Mouse (Mus musculus) spleen, adult 12 weeks (tissue): ENCODE measurements around the gene Antxr1.

Experiments used
- DNase-seq: peaks from one replicate; pipeline ENCODE4 v3.0.0; 2022; ENCODE audit warnings: low spot score

Antxr1 gene

GRCm38 (mm10) chr6:87292911-87293851 lies 42.4 kb downstream of the Antxr1 start:
- no peak for DNase-seq

GRCm38 (mm10) chr6:87287251-87287650 lies 48.4 kb downstream of the Antxr1 start:
- no peak for DNase-seq

- no peak for DNase-seq
Measured at GRCm38 (mm10) chr6:87285365-87285749, 50.3 kb downstream of the Antxr1 start.

GRCm38 (mm10) chr6:87284716-87285364 lies 50.8 kb downstream of the Antxr1 start:
- no peak for DNase-seq

GRCm38 (mm10) chr6:87282346-87282781 lies 53.3 kb downstream of the Antxr1 start:
- no peak for DNase-seq

GRCm38 (mm10) chr6:87281771-87282170 lies 53.9 kb downstream of the Antxr1 start:
- no peak for DNase-seq

- no peak for DNase-seq
Measured at GRCm38 (mm10) chr6:87278151-87278550, 57.5 kb downstream of the Antxr1 start.

- DNase-seq, result no peak
Measured at GRCm38 (mm10) chr6:87277527-87277926, 58.1 kb downstream of the Antxr1 start.

GRCm38 (mm10) chr6:87276941-87277340 lies 58.7 kb downstream of the Antxr1 start:
- no peak for DNase-seq

GRCm38 (mm10) chr6:87274779-87275178 lies 60.8 kb downstream of the Antxr1 start:
- DNase-seq, result no peak

- no peak for DNase-seq
Measured at GRCm38 (mm10) chr6:87273791-87274190, 61.8 kb downstream of the Antxr1 start.

- no peak for DNase-seq
Measured at GRCm38 (mm10) chr6:87273141-87273540, 62.5 kb downstream of the Antxr1 start.

GRCm38 (mm10) chr6:87272202-87272601 lies 63.4 kb downstream of the Antxr1 start:
- DNase-seq, result no peak

- DNase-seq, result no peak
Measured at GRCm38 (mm10) chr6:87270452-87270851, 65.2 kb downstream of the Antxr1 start.

GRCm38 (mm10) chr6:87269950-87270349 lies 65.7 kb downstream of the Antxr1 start:
- no peak for DNase-seq

- no peak for DNase-seq
Measured at GRCm38 (mm10) chr6:87262666-87263065, 73.0 kb downstream of the Antxr1 start.

GRCm38 (mm10) chr6:87258976-87259375 lies 76.6 kb downstream of the Antxr1 start:
- DNase-seq, result no peak

- no peak for DNase-seq
Measured at GRCm38 (mm10) chr6:87257981-87258775, 77.4 kb downstream of the Antxr1 start.

- DNase-seq, result no peak
Measured at GRCm38 (mm10) chr6:87257471-87257870, 78.2 kb downstream of the Antxr1 start.

GRCm38 (mm10) chr6:87255668-87256067 lies 80.0 kb downstream of the Antxr1 start:
- no peak for DNase-seq

- no peak for DNase-seq
Measured at GRCm38 (mm10) chr6:87254756-87255155, 80.9 kb downstream of the Antxr1 start.

GRCm38 (mm10) chr6:87251716-87252115 lies 83.9 kb downstream of the Antxr1 start:
- no peak for DNase-seq
